In genomic region chrX:103532620-103533199, GRCm38 (mm10) we compare ENCODE assay signal across 8 mouse cellular contexts.
DNase-seq lines count a peak whose midpoint lies in the region; ATAC-seq and TF ChIP-seq lines count a peak whose summit lies in the region.
"Not testable (repeated sequence)": the region's sequence is repeated elsewhere in the genome, so short reads cannot be mapped to it uniquely, and the experiment has no call there.

No protein-coding gene starts in this region.

- peak overlapping the region; percentile 92 for H3K27ac ChIP-seq in forebrain, embryonic 14.5 days (ENCODE audit: low read depth, low read length)
- H3K27ac ChIP-seq in heart, embryonic 13.5 days (replicated peaks), result peak overlapping the region; percentile 56
- H3K27ac ChIP-seq in intestine, postnatal 0 days (ENCODE audit: low read depth, low read length); lung, embryonic 15.5 days: not testable (repeated sequence)
- peak overlapping the region; percentile 74 for H3K27ac ChIP-seq in neural tube, embryonic 12.5 days
- peak overlapping the region; percentile 59; the same call in 1 of the 2 replicates for H3K27ac ChIP-seq in thymus, adult 2 months (ENCODE audit: control insufficient read depth, insufficient read depth, low read length)

- not testable (repeated sequence) for H3K4me1 ChIP-seq in forebrain, embryonic 14.5 days (ENCODE audit: control insufficient read depth, insufficient read depth, low read length); intestine, postnatal 0 days (replicated peaks; ENCODE audit: control insufficient read depth, insufficient read depth, low read length); lung, embryonic 15.5 days; neural tube, embryonic 12.5 days; thymus, adult 2 months (replicated peaks; ENCODE audit: control insufficient read depth, insufficient read depth, low read length)
- peaks cover 19% of the 10 kb centered on the region; the same call in 1 of the 2 replicates for H3K4me1 ChIP-seq in heart, embryonic 13.5 days

- TF ChIP-seq CTCF in intestine, postnatal 0 days (IDR thresholded peaks at IDR 0.05; ENCODE audit: low read depth); thymus, adult 2 months (IDR thresholded peaks at IDR 0.05; ENCODE audit: borderline replicate concordance, control insufficient read depth, extremely low read depth, insufficient read depth, low read length, poor library complexity): not testable (repeated sequence)

- not testable (repeated sequence) for H3K9me3 ChIP-seq in forebrain, embryonic 14.5 days (replicated peaks; ENCODE audit: control insufficient read depth, low read length); heart, embryonic 13.5 days; intestine, postnatal 0 days (ENCODE audit: control insufficient read depth); lung, embryonic 15.5 days; neural tube, embryonic 12.5 days

- H3K4me3 ChIP-seq in forebrain, embryonic 14.5 days (ENCODE audit: low read depth, low read length); heart, embryonic 13.5 days; intestine, postnatal 0 days (ENCODE audit: low read depth, low read length); lung, embryonic 15.5 days; neural tube, embryonic 12.5 days; thymus, adult 2 months (ENCODE audit: control insufficient read depth, insufficient read depth, low read length): not testable (repeated sequence)

- WGBS in forebrain, embryonic 14.5 days, result 11% methylated on average over 1 of the region's 2 CpGs
- 0% methylated on average over 1 of the region's 2 CpGs for WGBS in heart, embryonic 13.5 days
- WGBS in intestine, postnatal 0 days, result 70% methylated on average over 1 of the region's 2 CpGs
- WGBS in lung, embryonic 15.5 days, result 63% methylated on average over 1 of the region's 2 CpGs
- WGBS in neural tube, embryonic 12.5 days, result 10% methylated on average over 1 of the region's 2 CpGs
- WGBS in thymus, adult 2 months, result 82% methylated on average over 2 of the region's 2 CpGs

- not testable (repeated sequence) for H3K4me2 ChIP-seq in forebrain, embryonic 14.5 days (ENCODE audit: low read length); heart, embryonic 13.5 days; intestine, postnatal 0 days (replicated peaks; ENCODE audit: low read depth); lung, embryonic 15.5 days
- H3K4me2 ChIP-seq in neural tube, embryonic 12.5 days (replicated peaks), result peak overlapping the region; percentile 33

- TF ChIP-seq POLR2A in thymus, adult 2 months (IDR thresholded peaks at IDR 0.05; ENCODE audit: control insufficient read depth, extremely low read depth, insufficient read depth, low read length, poor library complexity), result not testable (repeated sequence)

- peak; percentile 9 to 25 for DNase-seq in cerebellum, postnatal 25 days
- peak; percentile 68 for DNase-seq in forebrain, embryonic 14.5 days (ENCODE audit: low spot score)
- peak; percentile 8 to 71 for DNase-seq in left cerebral cortex, postnatal 14 days (ENCODE audit: low spot score in 2 of 2)
- DNase-seq in thymus, adult 2 months, result not testable (repeated sequence)

- H3K36me3 ChIP-seq in forebrain, embryonic 14.5 days (ENCODE audit: control insufficient read depth, insufficient read depth, low read length); heart, embryonic 13.5 days; intestine, postnatal 0 days (ENCODE audit: control insufficient read depth, insufficient read depth); lung, embryonic 15.5 days; neural tube, embryonic 12.5 days; thymus, adult 2 months (ENCODE audit: control insufficient read depth, insufficient read depth, low read length): not testable (repeated sequence)

- peak; percentile 91 for ATAC-seq in forebrain, embryonic 14.5 days
- peak; percentile 61; the same call in 1 of the 2 replicates for ATAC-seq in heart, embryonic 13.5 days (ENCODE audit: extremely low read depth, insufficient number of reproducible peaks, low FRiP score, low TSS enrichment)
- peak; percentile 31; the same call in 1 of the 2 replicates for ATAC-seq in intestine, postnatal 0 days
- peak; percentile 79 for ATAC-seq in lung, embryonic 15.5 days (ENCODE audit: borderline replicate concordance, extremely low read depth, low FRiP score, low TSS enrichment)
- peak; percentile 96 for ATAC-seq in neural tube, embryonic 12.5 days (ENCODE audit: low FRiP score, low read depth)

- H3K27me3 ChIP-seq in forebrain, embryonic 14.5 days (replicated peaks; ENCODE audit: control insufficient read depth, insufficient read depth, low read length); heart, embryonic 13.5 days (replicated peaks); intestine, postnatal 0 days (replicated peaks; ENCODE audit: control insufficient read depth, insufficient read depth, low read length); lung, embryonic 15.5 days; neural tube, embryonic 12.5 days (replicated peaks); thymus, adult 2 months (ENCODE audit: control insufficient read depth, insufficient read depth, low read length): not testable (repeated sequence)

- H3K9ac ChIP-seq in forebrain, embryonic 14.5 days (ENCODE audit: low read length), result peak overlapping the region; percentile 33; the same call in 1 of the 2 replicates
- H3K9ac ChIP-seq in heart, embryonic 13.5 days; intestine, postnatal 0 days (ENCODE audit: low read depth, low read length); lung, embryonic 15.5 days; neural tube, embryonic 12.5 days: not testable (repeated sequence)

- intact Hi-C loops in left cerebral cortex, postnatal 14 days (cut with DNase I), result not testable (repeated sequence)

Comparison
In these comparisons a context has a peak if more than half of its experiments do, and no peak if none do; other contexts are left out.
1. ATAC-seq: peak in every context shown above with its lines; median percentile 96 in neural tube, embryonic 12.5 days; 91 in forebrain, embryonic 14.5 days; 79 in lung, embryonic 15.5 days; 61 in heart, embryonic 13.5 days; 31 in intestine, postnatal 0 days.